Mouse (Mus musculus) cortical plate, adult 2 months (tissue): ENCODE results near the gene Gpr180. TPM values are rescaled to one million over a fixed set of nuclear protein-coding genes. Genes with fewer than 3 reads are reported as not detected.
"Not testable (repeated sequence)": the region's sequence is repeated elsewhere in the genome, so short reads cannot be mapped to it uniquely, and the experiment has no call there.

Experiments
- H3K27ac ChIP-seq: fragments of 200-500 bp; 2 replicates; pipeline ENCODE4 v1.5.1; 2012; ENCODE audit warnings: low read length, control low read depth, inconsistent platforms; ENCODE audit not compliant: insufficient read depth
- H3K4me1 ChIP-seq: fragments of 200-500 bp; 2 replicates; pipeline ENCODE4 v1.6.1; 2011; ENCODE audit warnings: low read length; ENCODE audit not compliant: control insufficient read depth, insufficient read depth
- H3K4me3 ChIP-seq: fragments of 200-500 bp; 2 replicates; pipeline ENCODE4 v1.5.1; 2011; ENCODE audit warnings: mild to moderate bottlenecking, low read length, control low read depth; ENCODE audit not compliant: insufficient read depth
- CTCF ChIP-seq: fragments of 200-500 bp; IDR thresholded peaks from 2 replicates; pipeline ENCODE4 v1.5.1; 2011; ENCODE audit warnings: mild to moderate bottlenecking, control low read depth, low read length; ENCODE audit not compliant: insufficient read depth; ENCODE audit errors: extremely low read depth
- POLR2A ChIP-seq: fragments of 200-500 bp; IDR thresholded peaks from 2 replicates; pipeline ENCODE4 v1.6.1; 2011; ENCODE audit warnings: mild to moderate bottlenecking, low read length, control low read depth; ENCODE audit not compliant: insufficient read depth; ENCODE audit errors: extremely low read depth
- polyA plus RNA-seq: library from polyadenylated mRNA; depleted of rRNA; stranded (reverse); fragments of >200 nt; gene quantifications from 2 replicates; pipeline ENCODE4 v1.2.3, GENCODE M21; 2012

The Gpr180 gene
- polyA plus RNA-seq, 1 experiment = 33.0 TPM

GRCm38 (mm10) chr14:118150656-118151551 lies 13.9 kb downstream of the Gpr180 start:
- no peak for TF ChIP-seq CTCF
- no peak for TF ChIP-seq POLR2A
- no peak overlapping the region for H3K4me3 ChIP-seq
- H3K4me1 ChIP-seq = peaks cover 2% of the 10 kb centered on the region
- no peak overlapping the region for H3K27ac ChIP-seq

- Histone ChIP-seq H3K4me1 (peaks cover 2% of the 10 kb centered on the region), H3K27ac (no peak overlapping the region), H3K4me3 (no peak overlapping the region)
- TF ChIP-seq POLR2A (no peak), CTCF (peak; percentile 70)
Measured at GRCm38 (mm10) chr14:118151651-118152293, 14.8 kb downstream of the Gpr180 start.

- TF ChIP-seq CTCF = no peak
- no peak for TF ChIP-seq POLR2A
- H3K4me3 ChIP-seq = no peak overlapping the region
- peaks cover 2% of the 10 kb centered on the region for H3K4me1 ChIP-seq
- H3K27ac ChIP-seq = no peak overlapping the region
Measured at GRCm38 (mm10) chr14:118152294-118152651, 15.3 kb downstream of the Gpr180 start.

- H3K27ac ChIP-seq, H3K4me3 ChIP-seq, H3K4me1 ChIP-seq: not testable (repeated sequence)
Measured at GRCm38 (mm10) chr14:118156056-118156455, 19.1 kb downstream of the Gpr180 start.

DNA sequence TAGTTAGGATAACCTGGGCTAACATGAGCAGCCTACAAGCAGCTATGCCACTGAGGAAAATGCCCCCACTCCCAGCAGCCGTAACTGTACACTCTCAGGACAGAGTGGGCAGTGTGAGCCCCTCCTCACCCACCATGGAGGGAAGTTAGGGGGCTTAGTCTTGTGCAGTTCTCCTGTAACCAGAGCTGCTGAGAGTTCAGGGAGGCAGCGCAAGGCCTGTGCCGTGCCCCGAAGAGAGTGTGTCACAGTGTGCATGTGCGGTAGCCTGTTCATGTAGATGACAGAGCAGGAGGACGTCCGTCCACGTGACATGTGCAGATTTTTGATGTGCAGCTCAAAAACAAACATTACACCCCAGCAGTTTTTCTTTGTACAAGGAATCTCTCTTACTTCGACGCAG lies 19.8 kb downstream of the Gpr180 start:
- no peaks in the 10 kb centered on the region for H3K4me1 ChIP-seq
- no peak overlapping the region for H3K27ac ChIP-seq
- no peak overlapping the region for H3K4me3 ChIP-seq
- TF ChIP-seq CTCF = no peak
- no peak for TF ChIP-seq POLR2A

- H3K27ac ChIP-seq = no peak overlapping the region
- TF ChIP-seq POLR2A = no peak
- peak; percentile 89 for TF ChIP-seq CTCF
- no peak overlapping the region for H3K4me3 ChIP-seq
- no peaks in the 10 kb centered on the region for H3K4me1 ChIP-seq
Measured at GRCm38 (mm10) chr14:118157146-118157545, 20.2 kb downstream of the Gpr180 start.

- Histone ChIP-seq H3K4me3 (no peak overlapping the region), H3K27ac (no peak overlapping the region), H3K4me1 (peaks cover 2% of the 10 kb centered on the region; the same call in 1 of the 2 replicates)
- TF ChIP-seq POLR2A (no peak), CTCF (no peak)
Measured at GRCm38 (mm10) chr14:118161751-118162150, 24.8 kb downstream of the Gpr180 start.

- Histone ChIP-seq H3K27ac (no peak overlapping the region), H3K4me1 (peaks cover 2% of the 10 kb centered on the region; the same call in 1 of the 2 replicates), H3K4me3 (no peak overlapping the region)
- TF ChIP-seq CTCF (no peak), POLR2A (no peak)
Measured at GRCm38 (mm10) chr14:118162640-118163039, 25.7 kb downstream of the Gpr180 start.

- H3K4me1 ChIP-seq = no peaks in the 10 kb centered on the region
- TF ChIP-seq CTCF = no peak
- no peak for TF ChIP-seq POLR2A
- H3K27ac ChIP-seq = no peak overlapping the region
- H3K4me3 ChIP-seq = no peak overlapping the region
Measured at GRCm38 (mm10) chr14:118168776-118169175, 31.8 kb downstream of the Gpr180 start.
